Mouse (Mus musculus) kidney, postnatal 14 days (tissue): ENCODE data around the gene Brs3.

Experiments used
- DNase-seq: peaks from one replicate; pipeline ENCODE4 v3.0.0; 2022; ENCODE audit warnings: mixed read lengths

Gene Brs3

DNA sequence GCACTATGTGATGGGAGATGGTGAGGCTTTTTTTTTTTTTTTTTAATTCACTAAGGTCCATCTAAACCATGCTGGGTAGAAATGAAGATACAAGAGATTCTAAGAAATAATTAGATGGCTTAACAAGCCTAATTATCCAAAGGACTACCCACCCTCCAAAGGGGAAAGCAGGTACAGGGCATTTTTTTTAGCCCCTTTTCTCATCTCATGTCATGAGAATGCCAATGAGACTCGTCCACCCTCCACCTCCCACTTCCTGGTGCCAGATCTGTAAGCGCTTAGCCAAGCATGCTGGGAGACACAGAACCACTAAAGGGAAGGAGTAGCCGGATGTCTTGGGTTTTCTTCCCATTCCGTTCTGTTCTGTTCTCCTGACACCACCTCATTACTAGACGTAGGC lies at the start of gene Brs3:
Brs3 (plus strand) TSS at position 301 of the 400 bp plus-strand sequence.
- DNase-seq, result no peak

DNA sequence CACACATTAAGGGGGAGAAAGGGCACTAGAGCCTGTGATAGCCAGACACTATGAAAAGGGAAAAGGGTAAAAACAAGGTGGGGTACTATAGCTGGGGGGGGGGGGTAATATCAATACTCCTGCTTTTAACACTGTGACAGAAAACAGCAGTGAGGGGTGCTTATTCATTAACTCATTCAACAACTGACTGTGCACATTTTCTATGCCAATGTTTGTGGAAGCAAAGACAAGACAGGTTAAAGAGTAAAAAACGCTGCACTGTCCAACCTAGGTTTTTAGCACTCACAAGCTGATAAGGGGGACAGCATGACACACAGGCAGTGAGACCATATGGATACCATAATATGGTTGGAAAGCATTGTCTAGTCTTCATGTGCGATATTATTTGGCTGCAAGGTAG lies 30.0 kb upstream of the Brs3 start:
- peak; percentile 0 for DNase-seq

DNA sequence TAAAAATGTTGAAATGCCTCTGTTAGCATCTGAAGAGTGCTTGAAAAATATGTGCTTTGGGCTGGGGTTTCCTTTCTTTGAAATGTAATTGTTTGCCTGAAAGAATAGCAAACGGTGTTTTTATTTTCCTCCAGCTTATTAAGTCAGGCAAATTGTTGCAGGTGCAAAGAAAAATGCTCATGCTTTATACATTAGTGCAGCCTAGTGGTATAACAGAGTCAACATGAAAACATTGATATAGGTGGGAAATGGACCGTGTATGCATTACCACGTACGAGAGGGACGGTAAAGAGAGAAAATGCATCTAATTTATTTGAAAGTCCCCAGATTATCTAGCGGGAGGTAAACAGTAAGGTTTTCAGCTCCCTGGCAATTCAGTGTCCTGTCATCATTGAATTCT lies 995 bp downstream of the Brs3 start:
- no peak for DNase-seq

DNA sequence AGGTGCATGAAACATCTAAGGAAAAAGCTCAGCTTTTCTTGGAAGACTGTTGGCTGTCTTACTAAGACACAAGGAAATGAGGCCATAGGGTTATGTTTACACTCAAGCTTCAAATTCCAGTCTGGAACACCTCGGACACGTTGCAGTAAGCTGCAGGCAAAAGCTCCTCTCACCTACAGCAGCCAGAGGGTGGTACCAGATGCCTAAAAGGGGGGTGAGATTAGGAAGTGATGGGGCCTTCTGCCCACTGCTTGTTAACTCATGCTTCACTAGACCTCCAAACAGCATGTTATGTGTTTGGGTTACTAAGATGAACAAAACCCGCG lies 9.9 kb downstream of the Brs3 start:
- DNase-seq, result no peak

DNA sequence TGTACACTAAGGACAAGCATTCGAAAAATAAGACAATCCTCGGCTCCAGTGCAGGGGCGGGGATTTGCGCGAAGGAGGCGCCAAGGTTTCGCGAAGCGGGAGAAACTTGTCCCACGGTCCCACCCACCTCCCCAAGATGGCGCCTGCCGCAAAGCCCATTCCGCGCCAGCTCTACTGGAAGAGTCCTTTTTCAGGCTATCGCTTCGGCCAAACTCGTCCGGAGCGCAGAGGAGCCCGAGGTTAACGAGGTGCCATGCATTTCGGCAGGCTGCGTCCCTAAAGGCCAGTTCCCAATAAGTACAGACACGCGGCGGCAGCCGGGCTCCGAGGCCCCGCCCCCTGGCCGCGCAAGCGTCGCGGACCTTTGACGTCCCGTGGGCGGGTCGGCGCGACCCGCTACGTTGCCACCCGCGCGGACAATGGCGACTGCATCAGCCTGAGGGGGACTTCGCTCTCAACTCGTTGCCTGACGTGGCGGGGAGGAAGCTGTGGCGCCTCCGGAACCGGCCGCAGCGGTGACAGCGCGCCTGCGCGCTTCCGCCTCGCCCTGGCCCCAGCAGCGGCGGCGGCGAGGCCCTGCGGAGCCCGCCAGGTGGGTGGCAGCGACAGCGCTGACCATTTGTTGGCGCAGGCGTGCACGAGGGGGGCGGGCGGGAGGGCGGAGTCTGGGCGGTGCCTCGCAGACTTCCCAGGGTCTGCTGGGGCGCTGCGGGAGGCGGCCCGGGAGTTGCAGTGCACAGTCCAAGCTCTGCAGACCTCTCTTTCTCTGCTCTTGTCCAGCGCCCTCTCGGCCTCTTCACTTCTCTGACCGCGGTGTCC lies 10.5 kb downstream of the Brs3 start, which contains the start of gene Htatsf1:
Htatsf1 (plus strand) TSS at position 410 of the 819 bp plus-strand sequence.
- DNase-seq, result peak; percentile 85

DNA sequence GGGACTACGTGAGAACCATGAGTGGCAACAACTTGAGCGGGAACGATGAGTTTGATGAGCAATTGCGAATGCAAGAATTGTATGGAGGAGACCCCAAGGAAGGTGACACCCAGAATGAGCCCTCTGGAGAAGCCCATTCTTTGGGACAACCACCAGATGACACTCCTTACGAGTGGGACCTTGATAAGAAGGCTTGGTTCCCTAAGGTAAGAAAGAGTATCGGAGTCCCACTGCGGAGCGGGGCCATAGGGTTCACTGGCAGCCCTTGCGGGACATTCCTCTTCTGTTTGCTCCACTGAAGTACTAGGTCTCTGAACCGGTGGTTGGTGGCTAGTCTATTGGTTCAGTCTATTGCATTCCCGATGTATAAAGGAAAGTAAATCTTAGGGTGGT lies 11.1 kb downstream of the Brs3 start:
- no peak for DNase-seq

DNA sequence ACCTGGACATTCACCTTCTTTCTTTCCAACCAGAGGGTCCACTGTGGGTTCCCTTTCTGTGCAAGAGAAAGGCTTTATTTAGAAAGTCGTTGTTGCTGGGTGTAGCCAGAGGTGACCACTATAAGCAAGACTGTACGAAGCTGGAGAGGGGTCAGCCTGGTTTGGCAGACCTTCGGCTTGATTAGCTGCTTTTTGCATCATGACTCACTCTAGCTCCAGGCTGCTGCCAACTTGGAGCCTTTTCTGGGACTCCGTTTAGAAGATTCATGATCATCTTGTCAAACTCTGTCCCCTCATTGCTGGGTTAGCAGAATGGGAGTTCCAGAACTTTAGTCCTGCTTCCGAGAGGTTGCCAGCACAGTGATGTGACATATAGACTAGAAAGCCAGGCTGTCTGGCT lies 38.6 kb downstream of the Brs3 start:
- DNase-seq, result no peak

DNA sequence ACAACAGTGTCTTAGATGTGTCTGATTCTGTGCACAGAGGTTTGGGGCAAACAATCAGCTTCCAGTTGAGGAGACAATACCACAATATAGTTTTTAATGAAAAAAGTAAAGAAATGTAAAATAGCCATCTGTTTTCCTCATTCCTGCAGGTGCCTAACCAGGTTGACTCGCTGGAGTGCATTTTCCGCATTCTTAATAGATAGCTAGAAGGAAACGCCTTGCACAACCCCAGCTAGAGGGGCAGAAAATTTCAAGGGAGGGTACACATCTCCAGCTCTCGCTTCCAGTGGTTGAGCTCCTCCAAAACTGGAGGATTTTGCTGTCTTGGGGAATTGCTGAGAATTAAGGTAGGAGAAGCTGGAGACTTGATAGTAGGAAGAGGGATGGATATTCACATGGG lies 44.9 kb downstream of the Brs3 start, which contains the start of gene Vgll1:
Vgll1 (plus strand) TSS at position 301 of the 400 bp plus-strand sequence.
- DNase-seq, result no peak
